Mouse (Mus musculus): ENCODE results near the gene Rgl2.

GRCm38 (mm10) chr17:33891357-33891756 lies 38.0 kb upstream of the Rgl2 start:
- TF ChIP-seq GATA1 (IDR thresholded peaks at IDR 0.05; ENCODE audit: borderline replicate concordance, low read length) (no peak), FLI1 (IDR thresholded peaks at IDR 0.05; ENCODE audit: low read length) (no peak)
